Mouse (Mus musculus) MEL (cell line): Measurements from ENCODE around the gene Ugt1a9. TPM values are rescaled to one million over a fixed set of nuclear protein-coding genes. Genes with fewer than 3 reads are reported as not detected.

Experiments
- DNase-seq: peaks from one replicate; pipeline ENCODE4 v3.0.0; 2011; ENCODE audit warnings: low read depth, low spot score
- H3K27ac ChIP-seq: 2 replicates; pipeline ENCODE4 v1.5.1; 2012; ENCODE audit warnings: low read depth, mild to moderate bottlenecking, control low read depth, low read length, moderate library complexity; ENCODE audit not compliant: control insufficient read depth
- H3K27me3 ChIP-seq, 2 experiments: fragments of 150-350 bp in 1 of 2; sonication (generic) in 1 of 2; 2 replicates each; pipeline ENCODE4 v1.6.1; 2012; ENCODE audit warnings: low read length in 2 of 2, mild to moderate bottlenecking in 2 of 2, improper control_type of control experiment in 1 of 2, moderate library complexity in 1 of 2; ENCODE audit not compliant: insufficient read depth in 2 of 2, control insufficient read depth in 1 of 2
- H3K36me3 ChIP-seq, 2 experiments: 2 replicates each; pipeline ENCODE4 v1.6.1; 2012 to 2014; ENCODE audit warnings: low read length in 2 of 2, improper control_type of control experiment in 1 of 2, inconsistent platforms in 1 of 2, mild to moderate bottlenecking in 1 of 2; ENCODE audit not compliant: insufficient read depth in 2 of 2, control insufficient read depth in 1 of 2
- H3K4me1 ChIP-seq, 2 experiments: fragments of 150-350 bp in 1 of 2; sonication (generic) in 1 of 2; 2 replicates each; pipeline ENCODE4 v1.6.1; 2012; ENCODE audit warnings: low read length in 2 of 2, improper control_type of control experiment in 1 of 2, mild to moderate bottlenecking in 1 of 2; ENCODE audit not compliant: insufficient read depth in 2 of 2, control insufficient read depth in 1 of 2
- H3K4me3 ChIP-seq, 2 experiments: fragments of 150-350 bp in 1 of 2; sonication (generic) in 1 of 2; 2 replicates each; pipeline ENCODE4 v1.5.1; 2012; ENCODE audit warnings: low read depth in 2 of 2, low read length in 2 of 2, mild to moderate bottlenecking in 2 of 2, moderate library complexity in 2 of 2, control low read depth in 1 of 2, improper control_type of control experiment in 1 of 2; ENCODE audit not compliant: control insufficient read depth in 1 of 2, insufficient read depth in 1 of 2
- H3K79me2 ChIP-seq: 2 replicates; pipeline ENCODE4 v1.6.1; 2012; ENCODE audit warnings: mild to moderate bottlenecking, low read length, moderate library complexity; ENCODE audit not compliant: control insufficient read depth, poor library complexity, insufficient read depth
- H3K9ac ChIP-seq: 2 replicates; pipeline ENCODE4 v1.6.1; 2012; ENCODE audit warnings: low read depth, mild to moderate bottlenecking, control low read depth, low read length, moderate library complexity; ENCODE audit not compliant: control insufficient read depth, poor library complexity, severe bottlenecking
- H3K9me3 ChIP-seq: fragments of 150-350 bp; sonication (generic); replicated peaks from 2 replicates; pipeline ENCODE4 v1.6.1; 2012; ENCODE audit warnings: mild to moderate bottlenecking, low read length, improper control_type of control experiment, moderate library complexity; ENCODE audit not compliant: insufficient read depth
- BHLHE40 ChIP-seq: IDR thresholded peaks from 2 replicates; pipeline ENCODE4 v1.6.1; 2012; ENCODE audit warnings: low read depth, mild to moderate bottlenecking, inconsistent platforms, low read length, improper control_type of control experiment, borderline replicate concordance
- E2F4 ChIP-seq: IDR thresholded peaks from 2 replicates; pipeline ENCODE4 v1.6.1; 2011; ENCODE audit warnings: low read depth, low read length, improper control_type of control experiment, borderline replicate concordance
- EP300 ChIP-seq, 2 experiments: IDR thresholded peaks; 2 replicates each; pipeline ENCODE4 v1.6.1; 2011; ENCODE audit warnings: improper control_type of control experiment in 2 of 2, low read length in 2 of 2, low read depth in 1 of 2, mild to moderate bottlenecking in 1 of 2
- HCFC1 ChIP-seq: IDR thresholded peaks from 2 replicates; pipeline ENCODE4 v1.6.1; 2012; ENCODE audit warnings: low read depth, mild to moderate bottlenecking, inconsistent platforms, low read length, improper control_type of control experiment, moderate library complexity
- JUND ChIP-seq: IDR thresholded peaks from 2 replicates; pipeline ENCODE4 v1.6.1; 2011; ENCODE audit warnings: low read depth, mild to moderate bottlenecking, improper control_type of control experiment, low read length
- KAT2A ChIP-seq: conservative IDR thresholded peaks from 2 replicates; pipeline ENCODE4 v1.6.1; 2012; ENCODE audit warnings: low read depth, low read length, improper control_type of control experiment, inconsistent platforms
- MAZ ChIP-seq: IDR thresholded peaks from 2 replicates; pipeline ENCODE4 v1.6.1; 2012; ENCODE audit warnings: low read depth, mild to moderate bottlenecking, inconsistent platforms, low read length, improper control_type of control experiment
- MXI1 ChIP-seq: IDR thresholded peaks from 2 replicates; pipeline ENCODE4 v1.6.1; 2011; ENCODE audit warnings: mild to moderate bottlenecking, low read depth, low read length, improper control_type of control experiment
- NRF1 ChIP-seq: IDR thresholded peaks from 2 replicates; pipeline ENCODE4 v1.6.1; 2014; ENCODE audit warnings: low read depth, mild to moderate bottlenecking, inconsistent platforms, low read length, improper control_type of control experiment, moderate library complexity; ENCODE audit not compliant: poor library complexity, insufficient read depth, severe bottlenecking
- POLR2A ChIP-seq, 2 experiments: IDR thresholded peaks; 2 replicates each; pipeline ENCODE4 v1.6.1; 2011 to 2012; ENCODE audit warnings: low read length in 2 of 2, mild to moderate bottlenecking in 2 of 2, control low read depth in 1 of 2, improper control_type of control experiment in 1 of 2, low read depth in 1 of 2, moderate library complexity in 1 of 2; ENCODE audit not compliant: control insufficient read depth in 1 of 2, insufficient read depth in 1 of 2, poor library complexity in 1 of 2
- RAD21 ChIP-seq: IDR thresholded peaks from 2 replicates; pipeline ENCODE4 v1.6.1; 2011; ENCODE audit warnings: mild to moderate bottlenecking, low read depth, low read length, improper control_type of control experiment
- RCOR1 ChIP-seq: IDR thresholded peaks from 2 replicates; pipeline ENCODE4 v1.6.1; 2012; ENCODE audit warnings: low read depth, mild to moderate bottlenecking, inconsistent platforms, low read length, improper control_type of control experiment
- SIN3A ChIP-seq: IDR thresholded peaks from 2 replicates; pipeline ENCODE4 v1.6.1; 2012; ENCODE audit warnings: low read length, improper control_type of control experiment, inconsistent platforms
- SMC3 ChIP-seq: IDR thresholded peaks from 2 replicates; pipeline ENCODE4 v1.6.1; 2011; ENCODE audit warnings: low read depth, low read length, improper control_type of control experiment
- TBP ChIP-seq: IDR thresholded peaks from 2 replicates; pipeline ENCODE4 v1.8.0; 2011; ENCODE audit warnings: low read depth, low read length, improper control_type of control experiment
- UBTF ChIP-seq: IDR thresholded peaks from 2 replicates; pipeline ENCODE4 v1.6.1; 2012; ENCODE audit warnings: low read depth, mild to moderate bottlenecking, inconsistent platforms, low read length, improper control_type of control experiment, moderate library complexity, borderline replicate concordance; ENCODE audit not compliant: insufficient read depth
- USF1 ChIP-seq: IDR thresholded peaks from 2 replicates; pipeline ENCODE4 v1.6.1; 2014; ENCODE audit warnings: low read depth, mild to moderate bottlenecking, inconsistent platforms, low read length, improper control_type of control experiment, moderate library complexity
- USF2 ChIP-seq, 2 experiments: IDR thresholded peaks; 2 replicates each; pipeline ENCODE4 v1.6.1; 2011 to 2012; ENCODE audit warnings: improper control_type of control experiment in 2 of 2, low read length in 2 of 2, borderline replicate concordance in 1 of 2, inconsistent platforms in 1 of 2, low read depth in 1 of 2, mild to moderate bottlenecking in 1 of 2; ENCODE audit not compliant: insufficient read depth in 1 of 2
- ZC3H11A ChIP-seq: IDR thresholded peaks from 2 replicates; pipeline ENCODE4 v1.6.1; 2012; ENCODE audit warnings: low read depth, mild to moderate bottlenecking, inconsistent platforms, low read length, improper control_type of control experiment
- ZKSCAN1 ChIP-seq: IDR thresholded peaks from 2 replicates; pipeline ENCODE4 v1.6.1; 2012; ENCODE audit warnings: low read depth, mild to moderate bottlenecking, inconsistent platforms, low read length, improper control_type of control experiment, moderate library complexity
- polyA plus RNA-seq, 2 experiments: library from polyadenylated mRNA; stranded (reverse) in 1 of 2; unstranded in 1 of 2; fragments of >175 nt in 1 of 2; fragments of >200 nt in 1 of 2; gene quantifications; 2 replicates each; pipeline versions ENCODE4 v1.2.1 to v1.2.4; 2012; ENCODE audit warnings: low replicate concordance in 2 of 2, low read depth in 1 of 2; ENCODE audit not compliant: insufficient read length in 2 of 2, insufficient read depth in 1 of 2, missing spikeins in 1 of 2
- total RNA-seq: library from RNA; depleted of rRNA; stranded (reverse); fragments of 300-350 nt; gene quantifications from 2 replicates; pipeline ENCODE4 v1.2.3, GENCODE M21; 2012

Gene Ugt1a9
- total and polyA plus RNA-seq, 3 experiments: not detected

GRCm38 (mm10) chr1:88235894-88236415 lies 165.4 kb downstream of the Ugt1a9 start:
- no peaks in the 10 kb centered on the region for H3K27me3 ChIP-seq
- H3K9me3 ChIP-seq: no peaks in the 10 kb centered on the region
- H3K79me2 ChIP-seq: no peaks in the 10 kb centered on the region
- no peak overlapping the region for H3K9ac ChIP-seq
- no peaks in the 10 kb centered on the region for H3K4me1 ChIP-seq
- TF ChIP-seq HCFC1: no peak
- no peak for TF ChIP-seq ZC3H11A
- TF ChIP-seq TBP: no peak
- no peak for TF ChIP-seq NRF1
- no peak for TF ChIP-seq E2F4
- no peak for TF ChIP-seq MXI1
- TF ChIP-seq BHLHE40: no peak
- no peak for TF ChIP-seq MAZ
- no peak overlapping the region for H3K27ac ChIP-seq
- no peak for DNase-seq
- H3K4me3 ChIP-seq: no peak overlapping the region
- no peaks in the 10 kb centered on the region for H3K36me3 ChIP-seq

- no peak for TF ChIP-seq ZKSCAN1
- TF ChIP-seq USF2 (IDR thresholded peaks at IDR 0.05; ENCODE audit: borderline replicate concordance in 1 of 2, insufficient read depth in 1 of 2, low read depth in 1 of 2, low read length in 2 of 2): no peak
- TF ChIP-seq JUND: no peak
- TF ChIP-seq RAD21: no peak
- no peak for TF ChIP-seq POLR2A (IDR thresholded peaks at IDR 0.05; ENCODE audit: control insufficient read depth in 1 of 2, insufficient read depth in 1 of 2, low read depth in 1 of 2, low read length in 2 of 2, poor library complexity in 1 of 2)
- TF ChIP-seq KAT2A: no peak
- TF ChIP-seq RCOR1: no peak
- TF ChIP-seq USF1: no peak
- TF ChIP-seq SMC3: no peak
- no peak for TF ChIP-seq NRF1
- TF ChIP-seq EP300 (IDR thresholded peaks at IDR 0.05; ENCODE audit: low read depth in 1 of 2, low read length in 2 of 2): no peak
- TF ChIP-seq UBTF: no peak
- no peak for TF ChIP-seq SIN3A
- no peaks in the 10 kb centered on the region for H3K4me1 ChIP-seq
- no peaks in the 10 kb centered on the region for H3K27me3 ChIP-seq
- no peaks in the 10 kb centered on the region for H3K79me2 ChIP-seq
- no peak overlapping the region for H3K4me3 ChIP-seq
- no peaks in the 10 kb centered on the region for H3K36me3 ChIP-seq
- H3K9me3 ChIP-seq: no peaks in the 10 kb centered on the region
- no peak overlapping the region for H3K27ac ChIP-seq
- H3K9ac ChIP-seq: no peak overlapping the region
- DNase-seq: no peak
Observed at GRCm38 (mm10) chr1:88237311-88237710, 166.7 kb downstream of the Ugt1a9 start.
